Mouse (Mus musculus) C2C12 (cell line): Measurements from ENCODE around the gene Sgf29.

Source experiments
- CEBPB ChIP-seq: IDR thresholded peaks from one replicate; pipeline ENCODE4 v1.6.1; 2011; ENCODE audit warnings: low read depth, mild to moderate bottlenecking, control low read depth, moderate library complexity
- CTCF ChIP-seq: IDR thresholded peaks from one replicate; pipeline ENCODE4 v1.5.1; 2011; ENCODE audit not compliant: control insufficient read depth, insufficient read depth, insufficient read length
- MAX ChIP-seq: IDR thresholded peaks from one replicate; pipeline ENCODE4 v1.6.1; 2011; ENCODE audit warnings: mild to moderate bottlenecking, control low read depth
- MYOD1 ChIP-seq: IDR thresholded peaks from one replicate; pipeline ENCODE4 v1.6.1; 2011; ENCODE audit warnings: low read depth; ENCODE audit not compliant: control insufficient read depth, insufficient read length
- MYOG ChIP-seq: IDR thresholded peaks from one replicate; pipeline ENCODE4 v1.6.1; 2011; ENCODE audit not compliant: control insufficient read depth, insufficient read length; ENCODE audit errors: extremely low read depth
- USF1 ChIP-seq: IDR thresholded peaks from one replicate; pipeline ENCODE4 v1.6.1; 2011; ENCODE audit warnings: low read depth, mild to moderate bottlenecking, control low read depth, moderate library complexity

- TF ChIP-seq CTCF (no peak), MAX (no peak), USF1 (no peak), MYOD1 (no peak), MYOG (no peak), CEBPB (no peak)
Observed at GRCm38 (mm10) chr7:126681221-126681620, 32.1 kb downstream of the Sgf29 start.
